Mouse (Mus musculus) heart, embryonic 13.5 days (tissue): ENCODE measurements at regions not wholly inside any gene's neighbourhood (a gene's known extent, or its start where the extent isn't known, plus 50 kb on each side); places are given as distances from the start of the nearest gene placed in this dataset.
A peak's percentile ranks its signal among the peaks of the same experiment; 100 is the strongest.

Experiments
- ATAC-seq: fragments of 200-750 bp; cut with Nextera tagmentation; 2 replicates; pipeline ENCODE4 v1.8.0; 2017; ENCODE audit warnings: moderate TSS enrichment; ENCODE audit not compliant: insufficient number of reproducible peaks, low FRiP score, low TSS enrichment; ENCODE audit errors: extremely low read depth
- H3K27ac ChIP-seq: fragments of 300-500 bp; sonication (generic); replicated peaks from 2 replicates; pipeline ENCODE4 v1.5.1; 2015; ENCODE audit warnings: moderate library complexity, mild to moderate bottlenecking, inconsistent platforms
- H3K27me3 ChIP-seq: fragments of 300-500 bp; sonication (generic); replicated peaks from 2 replicates; pipeline ENCODE4 v1.6.1; 2015; ENCODE audit warnings: mild to moderate bottlenecking, inconsistent platforms
- H3K36me3 ChIP-seq: fragments of 300-500 bp; sonication (generic); 2 replicates; pipeline ENCODE4 v1.6.1; 2015; ENCODE audit warnings: mild to moderate bottlenecking, inconsistent platforms
- H3K4me1 ChIP-seq: fragments of 300-500 bp; sonication (generic); 2 replicates; pipeline ENCODE4 v1.6.1; 2015; ENCODE audit warnings: inconsistent platforms
- H3K4me2 ChIP-seq: fragments of 300-500 bp; sonication (generic); 2 replicates; pipeline ENCODE4 v1.6.1; 2015; ENCODE audit warnings: inconsistent platforms, mild to moderate bottlenecking, moderate library complexity
- H3K4me3 ChIP-seq: fragments of 300-500 bp; sonication (generic); 2 replicates; pipeline ENCODE4 v1.5.1; 2015; ENCODE audit warnings: moderate library complexity, mild to moderate bottlenecking, inconsistent platforms
- H3K9ac ChIP-seq: fragments of 300-500 bp; sonication (generic); 2 replicates; pipeline ENCODE4 v1.6.1; 2015; ENCODE audit warnings: inconsistent platforms, mild to moderate bottlenecking, moderate library complexity
- H3K9me3 ChIP-seq: fragments of 300-500 bp; sonication (generic); 2 replicates; pipeline ENCODE4 v1.6.1; 2016; ENCODE audit warnings: inconsistent platforms
- WGBS: fragments of 180-500 bp; shearing (Covaris S2); methylation state at CpG from one replicate; pipeline ENCODE4 v1.1.7; 2015; ENCODE audit warnings: mixed read lengths; 5-methylcytosine and 5-hydroxymethylcytosine counted together

DNA sequence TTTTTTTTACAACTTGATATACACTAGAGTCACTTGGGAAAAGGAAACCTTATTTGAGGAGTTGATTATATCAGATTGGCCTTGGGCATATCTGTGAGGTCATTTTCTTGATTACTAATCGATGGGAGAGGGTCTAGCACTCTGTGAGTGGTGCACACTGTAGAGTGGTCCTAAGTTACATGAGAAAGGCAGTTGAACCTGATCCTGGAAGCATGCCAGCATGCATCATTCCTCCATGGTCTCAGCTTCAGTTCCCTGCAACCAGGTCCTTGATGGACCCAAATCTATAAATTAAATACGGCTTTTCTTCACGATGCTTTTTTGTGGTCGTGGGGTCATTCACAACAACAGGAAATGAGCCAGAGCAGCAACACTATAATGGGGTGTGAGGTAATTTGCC is 194.2 kb upstream of the Sorcs1 start:
- Histone ChIP-seq H3K4me1 (peaks cover 9% of the 10 kb centered on the region), H3K4me2 (no peak overlapping the region), H3K27me3 (no peaks in the 10 kb centered on the region), H3K27ac (no peak overlapping the region), H3K9ac (no peak overlapping the region), H3K36me3 (no peaks in the 10 kb centered on the region), H3K4me3 (no peak overlapping the region), H3K9me3 (no peaks in the 10 kb centered on the region)
- no peak for ATAC-seq
- WGBS = 69% methylated on average over 4 of the region's 4 CpGs

DNA sequence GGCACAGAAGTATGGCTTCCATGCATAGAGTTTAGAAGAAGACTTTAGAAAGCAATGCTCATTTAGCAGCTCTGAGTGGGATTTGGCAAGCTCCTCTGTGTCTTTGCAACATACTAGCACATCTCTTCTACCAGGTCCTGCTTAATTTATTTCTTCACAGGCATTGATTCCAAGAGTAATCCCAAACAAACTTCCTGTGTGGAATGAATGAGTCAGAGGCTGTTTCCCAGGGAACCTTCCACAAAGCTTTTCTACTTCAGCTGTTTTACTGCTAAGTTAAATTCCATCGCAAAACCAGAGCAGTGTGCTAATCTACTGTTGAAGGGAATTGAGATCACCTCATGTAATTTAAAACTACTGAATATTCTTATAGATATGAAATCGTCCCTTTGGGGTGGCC is 193.7 kb upstream of the Sorcs1 start:
- Histone ChIP-seq H3K27me3 (no peaks in the 10 kb centered on the region), H3K27ac (peak overlapping the region; percentile 17; the same call in 1 of the 2 replicates), H3K36me3 (no peaks in the 10 kb centered on the region), H3K4me2 (no peak overlapping the region), H3K4me1 (peaks cover 9% of the 10 kb centered on the region), H3K4me3 (no peak overlapping the region), H3K9ac (no peak overlapping the region), H3K9me3 (no peaks in the 10 kb centered on the region)
- ATAC-seq = no peak
- 49% methylated on average over 2 of the region's 2 CpGs for WGBS

DNA sequence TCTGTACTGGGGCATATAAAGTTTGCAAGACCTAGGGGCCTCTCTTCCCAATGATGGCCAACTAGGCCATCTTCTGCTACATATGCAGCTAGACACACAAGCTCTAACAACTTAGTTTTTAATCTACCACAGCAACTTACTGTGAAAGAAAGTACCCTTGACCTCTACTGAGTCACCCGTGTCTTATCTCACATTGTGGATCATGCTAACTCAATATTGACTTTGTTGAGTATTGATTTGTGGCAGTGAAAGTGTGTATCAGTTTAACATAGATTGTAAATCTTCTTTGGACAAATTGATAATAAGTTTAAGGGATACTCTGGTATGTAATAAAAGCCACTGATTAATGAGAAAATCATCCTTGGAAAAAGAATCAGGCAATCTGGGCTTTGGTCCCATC is 176.4 kb upstream of the Sorcs1 start:
- no peaks in the 10 kb centered on the region for H3K4me1 ChIP-seq
- no peak overlapping the region for H3K4me2 ChIP-seq
- no peaks in the 10 kb centered on the region for H3K36me3 ChIP-seq
- WGBS = 63% methylated on average over 1 of the region's 1 CpGs
- no peak overlapping the region for H3K27ac ChIP-seq
- no peaks in the 10 kb centered on the region for H3K9me3 ChIP-seq
- no peak overlapping the region for H3K4me3 ChIP-seq
- no peaks in the 10 kb centered on the region for H3K27me3 ChIP-seq
- ATAC-seq = no peak
- no peak overlapping the region for H3K9ac ChIP-seq

DNA sequence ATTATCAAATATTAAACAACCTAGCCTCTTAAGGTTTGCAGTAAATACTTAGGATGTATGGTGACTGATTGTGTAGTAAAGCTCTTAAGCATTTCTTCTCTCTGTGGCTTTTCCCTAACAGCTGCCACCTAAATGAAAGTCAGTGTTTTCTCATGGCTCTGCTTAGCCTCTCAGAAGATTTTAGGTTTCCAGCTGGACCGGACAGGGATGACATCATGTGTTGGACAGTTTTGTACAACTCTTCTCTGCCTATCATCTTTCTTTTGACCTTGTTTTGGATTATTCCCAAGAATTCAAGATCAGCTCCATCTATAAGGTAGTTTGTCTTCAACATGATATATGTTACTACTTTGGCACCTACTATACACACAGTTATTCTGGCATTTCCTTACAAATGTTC is 162.1 kb upstream of the Sorcs1 start:
- H3K4me1 ChIP-seq = no peaks in the 10 kb centered on the region
- WGBS = 61% methylated on average over 1 of the region's 1 CpGs

More for the DNA sequence above, 162.1 kb upstream of the Sorcs1 start:
- Histone ChIP-seq H3K4me3 (no peak overlapping the region), H3K36me3 (no peaks in the 10 kb centered on the region), H3K9ac (no peak overlapping the region), H3K27me3 (no peaks in the 10 kb centered on the region), H3K9me3 (no peaks in the 10 kb centered on the region), H3K4me2 (no peak overlapping the region), H3K27ac (no peak overlapping the region)
- ATAC-seq = no peak
